Mouse (Mus musculus): ENCODE results near the gene Prf1.

Gene Prf1

GRCm38 (mm10) chr10:61290016-61290415, 7.6 kb upstream of the Prf1 start:
- DNase-seq (ENCODE audit: low spot score) = no peak

GRCm38 (mm10) chr10:61290479-61290878, 7.2 kb upstream of the Prf1 start:
- no peak for DNase-seq (ENCODE audit: low spot score)

GRCm38 (mm10) chr10:61294242-61294641, 3.4 kb upstream of the Prf1 start:
- DNase-seq (ENCODE audit: low spot score) = no peak

GRCm38 (mm10) chr10:61296713-61297445, 754 bp upstream of the Prf1 start:
- no peak for DNase-seq (ENCODE audit: low spot score)

- DNase-seq (ENCODE audit: low spot score) = no peak
Observed at GRCm38 (mm10) chr10:61300996-61301395, 3.4 kb downstream of the Prf1 start.

GRCm38 (mm10) chr10:61304046-61304445, 6.4 kb downstream of the Prf1 start:
- no peak for DNase-seq (ENCODE audit: low spot score)

- DNase-seq (ENCODE audit: low spot score) = no peak
Observed at GRCm38 (mm10) chr10:61305928-61306590, 8.4 kb downstream of the Prf1 start.

GRCm38 (mm10) chr10:61308706-61309320, 11.2 kb downstream of the Prf1 start:
- DNase-seq (ENCODE audit: low spot score) = no peak

- no peak for DNase-seq (ENCODE audit: low spot score)
Observed at GRCm38 (mm10) chr10:61312159-61312558, 14.5 kb downstream of the Prf1 start.

GRCm38 (mm10) chr10:61312754-61313153, 15.1 kb downstream of the Prf1 start:
- DNase-seq (ENCODE audit: low spot score) = no peak

- DNase-seq (ENCODE audit: low spot score) = no peak
Observed at GRCm38 (mm10) chr10:61313750-61314149, 16.1 kb downstream of the Prf1 start.

GRCm38 (mm10) chr10:61315324-61315880, 17.8 kb downstream of the Prf1 start:
- no peak for DNase-seq (ENCODE audit: low spot score)

- no peak for DNase-seq (ENCODE audit: low spot score)
Observed at GRCm38 (mm10) chr10:61318527-61318926, 20.9 kb downstream of the Prf1 start.

- DNase-seq (ENCODE audit: low spot score) = peak; percentile 33
Observed at GRCm38 (mm10) chr10:61324717-61325116, 27.1 kb downstream of the Prf1 start.

GRCm38 (mm10) chr10:61325782-61326328, 28.2 kb downstream of the Prf1 start:
- no peak for DNase-seq (ENCODE audit: low spot score)

GRCm38 (mm10) chr10:61327545-61327944, 29.9 kb downstream of the Prf1 start:
- DNase-seq (ENCODE audit: low spot score) = no peak

- DNase-seq (ENCODE audit: low spot score) = no peak
Observed at GRCm38 (mm10) chr10:61328927-61329326, 31.3 kb downstream of the Prf1 start.

- DNase-seq (ENCODE audit: low spot score) = peak; percentile 54
Observed at GRCm38 (mm10) chr10:61331046-61331445, 33.4 kb downstream of the Prf1 start.

GRCm38 (mm10) chr10:61334545-61334944, 36.9 kb downstream of the Prf1 start:
- DNase-seq (ENCODE audit: low spot score) = no peak

GRCm38 (mm10) chr10:61336137-61336536, 38.5 kb downstream of the Prf1 start:
- DNase-seq (ENCODE audit: low spot score) = peak; percentile 84

GRCm38 (mm10) chr10:61336592-61336991, 39.0 kb downstream of the Prf1 start:
- DNase-seq (ENCODE audit: low spot score) = no peak

- no peak for DNase-seq (ENCODE audit: low spot score)
Observed at GRCm38 (mm10) chr10:61337665-61338064, 40.0 kb downstream of the Prf1 start.

- no peak for DNase-seq (ENCODE audit: low spot score)
Observed at GRCm38 (mm10) chr10:61339216-61339615, 41.6 kb downstream of the Prf1 start.

Data from urinary bladder, postnatal 14 days (tissue).